Mouse (Mus musculus): ENCODE measurements around the gene Rap1gap.

The Rap1gap gene

GRCm38 (mm10) chr4:137773369-137773899 is 108.9 kb downstream of the Rap1gap start:
- DNase-seq (ENCODE audit: low spot score in 2 of 2), result no peak

GRCm38 (mm10) chr4:137774013-137774412 is 109.5 kb downstream of the Rap1gap start:
- no peak for DNase-seq (ENCODE audit: low spot score in 2 of 2)

GRCm38 (mm10) chr4:137774505-137774904 is 110.0 kb downstream of the Rap1gap start:
- DNase-seq (ENCODE audit: low spot score in 2 of 2), result no peak

DNA sequence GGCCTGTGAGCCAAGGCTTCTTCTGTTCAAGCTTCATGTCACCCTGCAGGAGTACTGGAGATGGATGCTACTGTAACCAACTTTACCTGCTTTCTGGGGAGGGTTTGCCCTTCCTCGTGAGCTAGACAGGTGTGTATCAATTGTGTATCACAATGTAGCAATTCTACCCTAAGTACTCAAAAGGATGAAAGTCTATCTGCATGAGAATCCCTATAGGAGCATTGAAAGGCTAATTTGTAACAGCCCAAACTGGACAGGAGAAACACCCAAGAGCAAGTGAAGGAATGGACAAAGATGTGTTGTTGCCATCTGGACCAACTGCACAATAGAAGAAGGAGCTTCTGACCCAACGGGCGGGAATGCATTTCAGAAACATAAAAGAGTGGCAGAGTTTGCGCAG is 113.3 kb downstream of the Rap1gap start:
- no peak for DNase-seq (ENCODE audit: low spot score in 2 of 2)

DNA sequence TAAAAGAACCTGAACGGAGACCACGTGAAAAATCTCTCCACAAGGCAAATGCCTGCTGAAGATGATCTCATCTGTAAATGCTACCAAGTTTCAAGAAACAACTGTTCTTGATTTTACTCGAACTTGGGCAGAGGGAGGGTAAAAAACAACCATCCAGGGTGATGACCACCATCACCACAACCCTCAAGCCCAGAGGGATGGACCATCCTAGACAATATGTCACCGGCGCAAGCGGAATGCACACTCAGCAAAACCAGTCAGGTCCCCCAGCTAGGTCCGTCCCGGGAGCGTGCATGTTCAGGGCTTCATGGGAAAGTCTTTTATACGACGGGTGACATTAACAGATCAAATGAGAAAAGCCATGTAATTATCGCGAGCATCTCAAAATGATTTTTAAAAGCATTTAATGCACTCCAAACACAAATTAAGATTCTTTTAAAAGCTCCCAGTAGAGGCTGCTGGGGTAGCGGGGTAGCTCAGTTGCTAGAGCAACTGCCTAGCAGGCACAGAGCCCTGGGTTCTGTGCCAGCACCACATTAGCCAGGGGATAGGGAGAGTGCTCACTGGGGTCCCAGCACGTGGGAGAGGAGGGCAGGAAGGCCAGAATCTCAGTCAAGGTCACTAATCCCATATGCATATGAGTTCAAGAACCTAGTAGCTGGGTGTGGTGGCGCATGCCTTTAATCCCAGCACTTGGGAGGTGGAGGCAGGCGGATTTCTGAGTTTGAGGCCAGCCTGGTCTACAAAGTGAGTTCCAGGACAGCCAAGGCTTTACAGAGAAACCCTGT is 114.1 kb downstream of the Rap1gap start:
- no peak for DNase-seq (ENCODE audit: low spot score in 2 of 2)
